Comparison of ENCODE assay signal across 8 mouse cellular contexts in the genomic region with DNA sequence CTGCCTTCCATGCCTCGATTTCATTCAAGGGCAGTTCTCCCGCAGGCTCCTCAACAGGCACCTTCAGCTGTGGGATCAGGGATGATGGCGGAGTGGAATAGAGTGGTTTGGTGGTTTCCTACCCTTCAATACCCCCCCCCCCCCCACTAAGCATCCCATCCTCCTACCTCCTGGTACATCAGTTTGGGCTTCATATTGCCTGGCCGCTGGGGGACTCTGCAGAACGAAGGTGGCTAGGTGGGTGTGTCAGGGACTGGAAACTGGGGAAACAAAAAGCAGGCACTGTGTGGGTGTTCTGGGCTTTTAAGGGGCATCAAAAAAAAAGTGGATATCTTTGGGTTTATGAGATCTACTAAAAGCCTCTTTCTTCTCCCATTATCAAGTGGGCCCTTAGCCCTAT. TPM values are rescaled to one million over a fixed set of nuclear protein-coding genes. Genes with fewer than 3 reads are reported as not detected.
DNase-seq lines count a peak whose midpoint lies in the region; ATAC-seq lines count a peak whose summit lies in the region.

No protein-coding gene starts in this region.

- H3K9me3 ChIP-seq in megakaryocyte, embryonic 14.5 days: no peaks in the 10 kb centered on the region
- H3K9me3 ChIP-seq in limb, embryonic 10.5 days (replicated peaks): no peaks in the 10 kb centered on the region
- no peaks in the 10 kb centered on the region for H3K9me3 ChIP-seq in neural tube, embryonic 15.5 days (replicated peaks)

- peak overlapping the region; percentile 74 for H3K9ac ChIP-seq in neural tube, embryonic 15.5 days (replicated peaks)

- no peak for ATAC-seq in CD4-positive, CD25-positive, alpha-beta regulatory T cell, adult 4 months
- ATAC-seq in megakaryocyte, adult 5-6 weeks (ENCODE audit: poor library complexity, severe bottlenecking): no peak
- ATAC-seq in neural tube, embryonic 15.5 days (ENCODE audit: low FRiP score): no peak

- no peak overlapping the region for H3K27ac ChIP-seq in limb, embryonic 10.5 days
- 0 out of 2 replicates have a peak overlapping the region, but pooled peaks have one; percentile 58 for H3K27ac ChIP-seq in neural tube, embryonic 15.5 days (replicated peaks)

- DNase-seq in CD4-positive, CD25-positive, alpha-beta regulatory T cell, adult 2 months (ENCODE audit: low read depth, low spot score): peak; percentile 39
- no peak for DNase-seq in limb, embryonic 10.5 days (ENCODE audit: low spot score)
- no peak for DNase-seq in adrenal gland, postnatal 4 days (ENCODE audit: low spot score in 2 of 2)
- DNase-seq in natural killer cell, adult 2 months (ENCODE audit: low spot score in 2 of 2): no peak

- 62% methylated on average over 5 of the region's 5 CpGs for WGBS in limb, embryonic 10.5 days
- WGBS in neural tube, embryonic 15.5 days: 59% methylated on average over 5 of the region's 5 CpGs

- H3K4me3 ChIP-seq in megakaryocyte, embryonic 14.5 days (replicated peaks): peak overlapping the region; percentile 93
- H3K4me3 ChIP-seq in limb, embryonic 10.5 days: peak overlapping the region; percentile 53
- peak overlapping the region; percentile 62 for H3K4me3 ChIP-seq in neural tube, embryonic 15.5 days (replicated peaks)

- H3K36me3 ChIP-seq in megakaryocyte, embryonic 14.5 days (replicated peaks; ENCODE audit: low read length): peaks cover 30% of the 10 kb centered on the region
- H3K36me3 ChIP-seq in limb, embryonic 10.5 days: peaks cover 8% of the 10 kb centered on the region; the same call in 1 of the 2 replicates
- peaks cover 31% of the 10 kb centered on the region for H3K36me3 ChIP-seq in neural tube, embryonic 15.5 days

- peak overlapping the region; percentile 89 for H3K4me2 ChIP-seq in neural tube, embryonic 15.5 days

- H3K27me3 ChIP-seq in megakaryocyte, embryonic 14.5 days (replicated peaks): peaks cover 5% of the 10 kb centered on the region
- H3K27me3 ChIP-seq in limb, embryonic 10.5 days (ENCODE audit: low read depth, poor library complexity, severe bottlenecking): no peaks in the 10 kb centered on the region
- H3K27me3 ChIP-seq in neural tube, embryonic 15.5 days (replicated peaks): no peaks in the 10 kb centered on the region

- H3K4me1 ChIP-seq in megakaryocyte, embryonic 14.5 days: peaks cover 59% of the 10 kb centered on the region
- H3K4me1 ChIP-seq in limb, embryonic 10.5 days: peaks cover 27% of the 10 kb centered on the region
- H3K4me1 ChIP-seq in neural tube, embryonic 15.5 days: peaks cover 20% of the 10 kb centered on the region

RNA-seq across cellular contexts. Expression of gene Pld3, which starts 11.1 kb away (rescaled TPM):
- polyA plus RNA-seq in CD4-positive, CD25-positive, alpha-beta regulatory T cell, adult 4 months (2017; shearing (Covaris generic)): 100 to 1,000 TPM; 191 to 306 TPM
- 66.2 and 97.1 TPM in 2 replicates for polyA plus RNA-seq in megakaryocyte, embryonic 14.5 days (2012; ENCODE audit: insufficient read depth, low replicate concordance)
- 7.7 and 19.6 TPM in 2 replicates for total RNA-seq in megakaryocyte, adult 5-6 weeks (2015)
- 6.6 and 8.0 TPM in 2 replicates for total RNA-seq in megakaryocyte, adult 5-6 weeks (2017)
- 31.6 and 49.5 TPM in 2 replicates for polyA plus RNA-seq in limb, embryonic 10.5 days (2016; fragmentation: Nextera tagmentation; extraction: Ambion mirVana)
- 187 and 191 TPM in 2 replicates for polyA plus RNA-seq in neural tube, embryonic 15.5 days (2015; fragmentation: Nextera tagmentation; extraction: Ambion mirVana)
- total RNA-seq in adrenal gland, postnatal 4 days (2021): 100 to 1,000 TPM; 132 to 133 TPM

RNA-seq across cellular contexts. Expression of gene 2310022A10Rik, which starts 11.1 kb away (rescaled TPM):
- 10 to 100 TPM; 15.0 to 25.3 TPM for polyA plus RNA-seq in CD4-positive, CD25-positive, alpha-beta regulatory T cell, adult 4 months (2017; shearing (Covaris generic))
- 19.6 and 32.1 TPM in 2 replicates for polyA plus RNA-seq in megakaryocyte, embryonic 14.5 days (2012; ENCODE audit: insufficient read depth, low replicate concordance)
- total RNA-seq in megakaryocyte, adult 5-6 weeks (2015): 9.4 and 9.9 TPM in 2 replicates
- 3.3 and 7.2 TPM in 2 replicates for total RNA-seq in megakaryocyte, adult 5-6 weeks (2017)
- 40.8 and 41.2 TPM in 2 replicates for polyA plus RNA-seq in limb, embryonic 10.5 days (2016; fragmentation: Nextera tagmentation; extraction: Ambion mirVana)
- 32.6 and 33.9 TPM in 2 replicates for polyA plus RNA-seq in neural tube, embryonic 15.5 days (2015; fragmentation: Nextera tagmentation; extraction: Ambion mirVana)
- 10 to 100 TPM; 21.6 to 28.0 TPM for total RNA-seq in adrenal gland, postnatal 4 days (2021)

RNA-seq across cellular contexts. Expression of gene Hipk4, which starts 18.9 kb away (rescaled TPM):
- under 1 TPM in 1 of 2 experiments, not detected in 1; 0.28 TPM for polyA plus RNA-seq in CD4-positive, CD25-positive, alpha-beta regulatory T cell, adult 4 months (2017; shearing (Covaris generic))
- polyA plus RNA-seq in megakaryocyte, embryonic 14.5 days (2012; ENCODE audit: insufficient read depth, low replicate concordance): 1.6 and 2.1 TPM in 2 replicates
- not detected in 2 replicates for total RNA-seq in megakaryocyte, adult 5-6 weeks (2015)
- total RNA-seq in megakaryocyte, adult 5-6 weeks (2017): not detected in 2 replicates
- polyA plus RNA-seq in limb, embryonic 10.5 days (2016; fragmentation: Nextera tagmentation; extraction: Ambion mirVana): 0.54 and 0.79 TPM in 2 replicates
- 1.5 and 2.1 TPM in 2 replicates for polyA plus RNA-seq in neural tube, embryonic 15.5 days (2015; fragmentation: Nextera tagmentation; extraction: Ambion mirVana)
- 1 to 10 TPM; 1.4 to 1.8 TPM for total RNA-seq in adrenal gland, postnatal 4 days (2021)

RNA-seq across cellular contexts. Expression of gene Prx, which starts 42.8 kb away (rescaled TPM):
- polyA plus RNA-seq in CD4-positive, CD25-positive, alpha-beta regulatory T cell, adult 4 months (2017; shearing (Covaris generic)): under 1 TPM; 0.22 to 0.62 TPM
- 1.7 and 1.8 TPM in 2 replicates for polyA plus RNA-seq in megakaryocyte, embryonic 14.5 days (2012; ENCODE audit: insufficient read depth, low replicate concordance)
- 0.05 and 0.16 TPM in 2 replicates for total RNA-seq in megakaryocyte, adult 5-6 weeks (2015)
- total RNA-seq in megakaryocyte, adult 5-6 weeks (2017): 0.22 TPM in 1 of 2 replicates, not detected in the other
- polyA plus RNA-seq in limb, embryonic 10.5 days (2016; fragmentation: Nextera tagmentation; extraction: Ambion mirVana): 3.5 and 4.3 TPM in 2 replicates
- 2.0 and 2.4 TPM in 2 replicates for polyA plus RNA-seq in neural tube, embryonic 15.5 days (2015; fragmentation: Nextera tagmentation; extraction: Ambion mirVana)
- total RNA-seq in adrenal gland, postnatal 4 days (2021): 1 to 10 TPM; 7.0 to 8.8 TPM

RNA-seq across cellular contexts. Expression of gene Akt2, which starts 49.4 kb away (rescaled TPM):
- 10 to 100 TPM; 39.2 to 57.3 TPM for polyA plus RNA-seq in CD4-positive, CD25-positive, alpha-beta regulatory T cell, adult 4 months (2017; shearing (Covaris generic))
- 72.3 and 86.4 TPM in 2 replicates for polyA plus RNA-seq in megakaryocyte, embryonic 14.5 days (2012; ENCODE audit: insufficient read depth, low replicate concordance)
- total RNA-seq in megakaryocyte, adult 5-6 weeks (2015): 40.2 TPM in 2 replicates
- 53.8 and 55.7 TPM in 2 replicates for total RNA-seq in megakaryocyte, adult 5-6 weeks (2017)
- 91.3 and 95.0 TPM in 2 replicates for polyA plus RNA-seq in limb, embryonic 10.5 days (2016; fragmentation: Nextera tagmentation; extraction: Ambion mirVana)
- polyA plus RNA-seq in neural tube, embryonic 15.5 days (2015; fragmentation: Nextera tagmentation; extraction: Ambion mirVana): 52.0 and 59.7 TPM in 2 replicates
- total RNA-seq in adrenal gland, postnatal 4 days (2021): 100 to 1,000 TPM; 195 to 220 TPM
